Mouse (Mus musculus): ENCODE measurements at regions not wholly inside any gene's neighbourhood (a gene's known extent, or its start where the extent isn't known, plus 50 kb on each side); places are given as distances from the start of the nearest gene placed in this dataset.
A peak's percentile ranks its signal among the peaks of the same experiment; 100 is the strongest.

- Histone ChIP-seq H3K9ac (ENCODE audit: low read depth, low read length) (no peak overlapping the region), H3K4me2 (ENCODE audit: low read depth, low read length) (no peak overlapping the region), H3K4me3 (ENCODE audit: low read depth, low read length) (no peak overlapping the region), H3K36me3 (ENCODE audit: control insufficient read depth, insufficient read depth, low read length) (no peaks in the 10 kb centered on the region), H3K27me3 (replicated peaks; ENCODE audit: control insufficient read depth, insufficient read depth, low read length) (no peaks in the 10 kb centered on the region), H3K27ac (replicated peaks; ENCODE audit: low read depth, low read length) (no peak overlapping the region), H3K9me3 (ENCODE audit: control insufficient read depth, low read length) (no peaks in the 10 kb centered on the region), H3K4me1 (ENCODE audit: control insufficient read depth, insufficient read depth, low read length) (no peaks in the 10 kb centered on the region)
- ATAC-seq (ENCODE audit: low read depth) = no peak
- DNase-seq (ENCODE audit: low spot score) = peak; percentile 54
- 24% methylated on average over 5 of the region's 5 CpGs for WGBS
These were observed 183.8 kb upstream of the Sstr1 start for GRCm38 (mm10) chr12:58027796-58028195.

GRCm38 (mm10) chr12:58056368-58056860, 155.2 kb upstream of the Sstr1 start:
- DNase-seq (ENCODE audit: low spot score) (no peak), ATAC-seq (ENCODE audit: low read depth) (no peak)
- no peak overlapping the region for H3K9ac ChIP-seq (ENCODE audit: low read depth, low read length)
- H3K36me3 ChIP-seq (ENCODE audit: control insufficient read depth, insufficient read depth, low read length) = no peaks in the 10 kb centered on the region
- H3K4me3 ChIP-seq (ENCODE audit: low read depth, low read length) = no peak overlapping the region
- H3K4me2 ChIP-seq (ENCODE audit: low read depth, low read length) = no peak overlapping the region
- H3K4me1 ChIP-seq (ENCODE audit: control insufficient read depth, insufficient read depth, low read length) = no peaks in the 10 kb centered on the region
- no peaks in the 10 kb centered on the region for H3K9me3 ChIP-seq (ENCODE audit: control insufficient read depth, low read length)
- no peaks in the 10 kb centered on the region for H3K27me3 ChIP-seq (replicated peaks; ENCODE audit: control insufficient read depth, insufficient read depth, low read length)
- WGBS = 64% methylated on average over 8 of the region's 8 CpGs
- H3K27ac ChIP-seq (replicated peaks; ENCODE audit: low read depth, low read length) = no peak overlapping the region

- Histone ChIP-seq H3K36me3 (ENCODE audit: control insufficient read depth, insufficient read depth, low read length) (no peaks in the 10 kb centered on the region), H3K4me3 (ENCODE audit: low read depth, low read length) (no peak overlapping the region), H3K27me3 (replicated peaks; ENCODE audit: control insufficient read depth, insufficient read depth, low read length) (no peaks in the 10 kb centered on the region), H3K4me2 (ENCODE audit: low read depth, low read length) (no peak overlapping the region), H3K4me1 (ENCODE audit: control insufficient read depth, insufficient read depth, low read length) (no peaks in the 10 kb centered on the region), H3K9me3 (ENCODE audit: control insufficient read depth, low read length) (no peaks in the 10 kb centered on the region), H3K9ac (ENCODE audit: low read depth, low read length) (no peak overlapping the region), H3K27ac (replicated peaks; ENCODE audit: low read depth, low read length) (no peak overlapping the region)
- WGBS = 50% methylated on average over 9 of the region's 9 CpGs
- DNase-seq (ENCODE audit: low spot score) (peak; percentile 12), ATAC-seq (ENCODE audit: low read depth) (no peak)
These were observed 144.0 kb upstream of the Sstr1 start for GRCm38 (mm10) chr12:58067318-58068223.

GRCm38 (mm10) chr12:58087311-58087710, 124.3 kb upstream of the Sstr1 start:
- Histone ChIP-seq H3K9me3 (ENCODE audit: control insufficient read depth, low read length) (no peaks in the 10 kb centered on the region), H3K4me3 (ENCODE audit: low read depth, low read length) (no peak overlapping the region), H3K4me2 (ENCODE audit: low read depth, low read length) (no peak overlapping the region), H3K27ac (replicated peaks; ENCODE audit: low read depth, low read length) (no peak overlapping the region), H3K9ac (ENCODE audit: low read depth, low read length) (no peak overlapping the region), H3K27me3 (replicated peaks; ENCODE audit: control insufficient read depth, insufficient read depth, low read length) (no peaks in the 10 kb centered on the region), H3K36me3 (ENCODE audit: control insufficient read depth, insufficient read depth, low read length) (no peaks in the 10 kb centered on the region), H3K4me1 (ENCODE audit: control insufficient read depth, insufficient read depth, low read length) (no peaks in the 10 kb centered on the region)
- no peak for ATAC-seq (ENCODE audit: low read depth)
- 48% methylated on average over 1 of the region's 1 CpGs for WGBS
- no peak for DNase-seq (ENCODE audit: low spot score)

- H3K9ac ChIP-seq (ENCODE audit: low read depth, low read length) = no peak overlapping the region
- DNase-seq (ENCODE audit: low spot score) (no peak), ATAC-seq (ENCODE audit: low read depth) (no peak)
- H3K4me3 ChIP-seq (ENCODE audit: low read depth, low read length) = no peak overlapping the region
- H3K4me2 ChIP-seq (ENCODE audit: low read depth, low read length) = no peak overlapping the region
- H3K9me3 ChIP-seq (ENCODE audit: control insufficient read depth, low read length) = no peaks in the 10 kb centered on the region
- no peaks in the 10 kb centered on the region for H3K27me3 ChIP-seq (replicated peaks; ENCODE audit: control insufficient read depth, insufficient read depth, low read length)
- no peaks in the 10 kb centered on the region for H3K36me3 ChIP-seq (ENCODE audit: control insufficient read depth, insufficient read depth, low read length)
- WGBS = 78% methylated on average over 3 of the region's 3 CpGs
- H3K27ac ChIP-seq (replicated peaks; ENCODE audit: low read depth, low read length) = no peak overlapping the region
- H3K4me1 ChIP-seq (ENCODE audit: control insufficient read depth, insufficient read depth, low read length) = no peaks in the 10 kb centered on the region
These were observed 98.9 kb upstream of the Sstr1 start for GRCm38 (mm10) chr12:58112643-58113042.

GRCm38 (mm10) chr12:58139121-58139520, 72.5 kb upstream of the Sstr1 start:
- DNase-seq (ENCODE audit: low spot score) = no peak
- H3K4me2 ChIP-seq (ENCODE audit: low read depth, low read length) = no peak overlapping the region
- no peak overlapping the region for H3K27ac ChIP-seq (replicated peaks; ENCODE audit: low read depth, low read length)
- WGBS = 86% methylated on average over 1 of the region's 1 CpGs
- no peak for ATAC-seq (ENCODE audit: low read depth)
- H3K4me3 ChIP-seq (ENCODE audit: low read depth, low read length) = no peak overlapping the region
- H3K27me3 ChIP-seq (replicated peaks; ENCODE audit: control insufficient read depth, insufficient read depth, low read length) = no peaks in the 10 kb centered on the region
- H3K36me3 ChIP-seq (ENCODE audit: control insufficient read depth, insufficient read depth, low read length) = no peaks in the 10 kb centered on the region
- no peak overlapping the region for H3K9ac ChIP-seq (ENCODE audit: low read depth, low read length)
- H3K9me3 ChIP-seq (ENCODE audit: control insufficient read depth, low read length) = no peaks in the 10 kb centered on the region
- no peaks in the 10 kb centered on the region for H3K4me1 ChIP-seq (ENCODE audit: control insufficient read depth, insufficient read depth, low read length)

GRCm38 (mm10) chr12:58151883-58152282, 59.7 kb upstream of the Sstr1 start:
- Histone ChIP-seq H3K9ac (ENCODE audit: low read depth, low read length) (no peak overlapping the region), H3K4me2 (ENCODE audit: low read depth, low read length) (no peak overlapping the region), H3K4me3 (ENCODE audit: low read depth, low read length) (no peak overlapping the region), H3K36me3 (ENCODE audit: control insufficient read depth, insufficient read depth, low read length) (no peaks in the 10 kb centered on the region), H3K9me3 (ENCODE audit: control insufficient read depth, low read length) (no peaks in the 10 kb centered on the region), H3K27ac (replicated peaks; ENCODE audit: low read depth, low read length) (no peak overlapping the region), H3K4me1 (ENCODE audit: control insufficient read depth, insufficient read depth, low read length) (no peaks in the 10 kb centered on the region), H3K27me3 (replicated peaks; ENCODE audit: control insufficient read depth, insufficient read depth, low read length) (no peaks in the 10 kb centered on the region)
- ATAC-seq (ENCODE audit: low read depth) = no peak
- no peak for DNase-seq (ENCODE audit: low spot score)
- WGBS = 71% methylated on average over 2 of the region's 2 CpGs
